Mouse (Mus musculus): Measurements from ENCODE around the gene Ddx18. TPM values are rescaled to one million over a fixed set of nuclear protein-coding genes. Genes with fewer than 3 reads are reported as not detected.

Gene Ddx18
- 10 to 100 TPM; 15.4 to 17.7 TPM for total RNA-seq (2021)
- long read RNA-seq, experiment 1, transcript Ddx18-201 (13 exons, 2,258 nt), result major isoform, 13 of 14 reads
- long read RNA-seq, experiment 1, partial matches to known transcripts, result 0 of 14 reads
- long read RNA-seq, experiment 1, other reads (novel, unspliced or antisense), result 1 of 14 reads
- long read RNA-seq, experiment 2, transcript Ddx18-201 (13 exons, 2,258 nt), result major isoform, 16 of 16 reads
- long read RNA-seq, experiment 2, partial matches to known transcripts, result 0 of 16 reads
- long read RNA-seq, experiment 2, other reads (novel, unspliced or antisense), result 0 of 16 reads

- peak; percentile 97 for DNase-seq
- intact Hi-C loops (cut with DNase I; ENCODE audit: low total_unique reads), result no loop called here
Measured at GRCm38 (mm10) chr1:121567521-121568489, at the start of gene Ddx18. Gene Ddx18, minus strand, starts transcription at chr1:121567989.

GRCm38 (mm10) chr1:121608000-121608399, 40.2 kb upstream of the Ddx18 start:
- intact Hi-C loops (cut with DNase I; ENCODE audit: low total_unique reads), result no loop called here
- no peak for DNase-seq

- peak; percentile 8 for DNase-seq
- intact Hi-C loops (cut with DNase I; ENCODE audit: low total_unique reads), result no loop called here
Measured at GRCm38 (mm10) chr1:121605118-121605517, 37.3 kb upstream of the Ddx18 start.

GRCm38 (mm10) chr1:121601893-121602292, 34.1 kb upstream of the Ddx18 start:
- intact Hi-C loops (cut with DNase I; ENCODE audit: low total_unique reads), result no loop called here
- no peak for DNase-seq

GRCm38 (mm10) chr1:121601084-121601483, 33.3 kb upstream of the Ddx18 start:
- intact Hi-C loops (cut with DNase I; ENCODE audit: low total_unique reads), result no loop called here
- no peak for DNase-seq

DNA sequence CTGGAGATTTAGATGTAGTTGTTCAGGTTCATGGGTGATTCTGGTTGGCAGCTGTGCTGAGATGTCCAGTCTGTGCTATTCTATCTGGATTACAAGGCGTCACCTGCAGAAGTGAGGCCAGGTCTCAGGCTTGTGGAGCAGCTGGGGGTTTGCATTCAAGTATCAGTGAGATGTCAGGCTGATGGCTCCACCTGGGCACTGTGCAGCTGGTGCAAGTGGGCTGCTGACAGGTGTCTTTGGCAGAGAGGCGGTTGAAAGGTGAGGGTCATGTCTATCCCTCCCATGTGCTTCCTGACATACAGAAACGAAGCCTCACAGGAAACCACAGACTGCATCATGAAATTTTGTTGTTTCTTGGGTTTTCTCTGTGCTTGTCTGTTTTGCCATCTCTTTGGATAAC, 30.6 kb upstream of the Ddx18 start:
- no peak for DNase-seq
- intact Hi-C loops (cut with DNase I; ENCODE audit: low total_unique reads), result no loop called here

GRCm38 (mm10) chr1:121596951-121597625, 29.3 kb upstream of the Ddx18 start:
- intact Hi-C loops (cut with DNase I; ENCODE audit: low total_unique reads), result no loop called here
- no peak for DNase-seq

DNA sequence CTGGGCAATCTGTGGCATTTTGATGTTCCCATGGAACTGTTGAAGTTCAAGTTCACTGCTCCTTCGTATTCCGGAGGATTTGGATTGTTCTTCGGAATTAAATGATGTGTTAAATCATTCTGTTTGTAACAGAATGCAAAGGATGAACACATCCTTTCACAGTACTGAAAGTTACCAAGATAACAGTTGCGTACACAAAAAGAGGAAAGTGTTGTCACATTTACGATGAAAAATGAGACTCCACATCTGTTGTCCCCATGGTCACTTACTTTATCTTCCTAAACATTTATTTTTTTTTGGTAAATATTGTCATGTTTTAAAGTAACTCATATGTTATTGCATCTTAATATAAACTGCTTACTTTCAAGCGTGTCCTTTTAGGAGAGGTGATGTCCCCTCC, 17.0 kb upstream of the Ddx18 start:
- no peak for DNase-seq
- intact Hi-C loops (cut with DNase I; ENCODE audit: low total_unique reads), result no loop called here

GRCm38 (mm10) chr1:121581133-121581855, 13.5 kb upstream of the Ddx18 start:
- intact Hi-C loops (cut with DNase I; ENCODE audit: low total_unique reads), result no loop called here

DNA sequence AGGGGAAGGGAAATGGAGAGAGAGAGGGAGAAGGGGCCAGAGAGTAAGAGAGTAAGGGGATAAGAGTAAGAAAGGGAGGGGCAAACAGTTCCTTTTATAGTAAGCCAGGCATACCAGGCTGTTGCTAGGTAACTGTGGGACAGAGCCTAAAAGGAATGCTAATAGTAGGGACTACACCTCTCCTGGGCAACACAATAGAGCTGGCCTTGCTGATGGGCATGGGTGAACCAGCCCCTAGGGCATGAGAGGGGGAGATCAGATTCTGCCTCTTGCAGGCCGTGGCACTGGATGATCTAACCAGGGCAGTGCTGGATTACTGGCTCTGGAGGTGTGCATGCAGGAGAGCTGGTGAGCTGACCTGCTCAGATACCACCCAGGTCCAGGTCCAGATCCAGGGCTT, 9.7 kb upstream of the Ddx18 start:
- intact Hi-C loops (cut with DNase I; ENCODE audit: low total_unique reads), result no loop called here
- no peak for DNase-seq

More at GRCm38 (mm10) chr1:121581133-121581855, 13.5 kb upstream of the Ddx18 start:
- DNase-seq, result no peak

GRCm38 (mm10) chr1:121570522-121570921, 2.7 kb upstream of the Ddx18 start:
- DNase-seq, result no peak
- intact Hi-C loops (cut with DNase I; ENCODE audit: low total_unique reads), result no loop called here

- no peak for DNase-seq
- intact Hi-C loops (cut with DNase I; ENCODE audit: low total_unique reads), result no loop called here
Measured at GRCm38 (mm10) chr1:121557861-121558260, 9.9 kb downstream of the Ddx18 start.

DNA sequence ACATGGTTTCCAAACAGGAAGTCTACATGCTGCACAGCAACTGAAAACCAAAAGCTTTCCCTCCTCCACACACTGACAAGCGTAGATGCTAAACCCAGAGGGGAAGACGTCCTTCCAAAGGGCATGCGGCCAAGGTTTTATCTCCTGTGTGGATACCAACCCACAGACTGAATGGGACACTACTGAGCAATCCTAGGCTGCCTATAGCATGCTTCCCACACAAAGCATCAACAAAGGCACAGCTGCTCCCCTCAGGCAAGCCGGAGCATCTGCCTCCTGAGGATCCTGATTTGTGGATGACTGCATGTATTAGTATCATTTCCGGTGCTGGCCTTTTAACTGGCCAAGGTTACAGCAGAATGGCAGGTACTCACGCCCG, 16.3 kb downstream of the Ddx18 start:
- no peak for DNase-seq
- intact Hi-C loops (cut with DNase I; ENCODE audit: low total_unique reads), result no loop called here

- intact Hi-C loops (cut with DNase I; ENCODE audit: low total_unique reads), result no loop called here
- DNase-seq, result no peak
Measured at GRCm38 (mm10) chr1:121550801-121551456, 16.9 kb downstream of the Ddx18 start.

DNA sequence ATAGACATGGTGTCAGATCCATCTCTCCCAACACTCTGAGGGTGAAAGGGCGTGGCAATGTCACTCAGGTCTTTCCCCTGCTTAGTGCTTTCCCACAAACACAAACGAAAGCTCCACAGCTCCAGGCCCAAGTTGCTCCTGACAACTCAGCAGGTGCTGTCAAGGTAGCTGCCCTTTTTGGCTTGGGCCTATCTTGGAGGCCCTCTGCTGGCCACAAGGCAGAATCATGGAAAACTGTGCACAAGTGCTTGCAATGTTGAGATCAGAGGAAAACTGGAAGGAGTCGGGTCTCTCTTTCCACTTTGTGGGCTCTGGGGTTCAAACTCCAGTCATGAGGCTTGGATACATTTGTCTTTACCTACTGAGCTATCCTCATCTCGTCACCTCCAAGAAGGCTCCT, 18.3 kb downstream of the Ddx18 start:
- intact Hi-C loops (cut with DNase I; ENCODE audit: low total_unique reads), result loop anchor here (10.0 kb wide), 1 partner anchor 105 kb away; no protein-coding TSS in a partner anchor

DNA sequence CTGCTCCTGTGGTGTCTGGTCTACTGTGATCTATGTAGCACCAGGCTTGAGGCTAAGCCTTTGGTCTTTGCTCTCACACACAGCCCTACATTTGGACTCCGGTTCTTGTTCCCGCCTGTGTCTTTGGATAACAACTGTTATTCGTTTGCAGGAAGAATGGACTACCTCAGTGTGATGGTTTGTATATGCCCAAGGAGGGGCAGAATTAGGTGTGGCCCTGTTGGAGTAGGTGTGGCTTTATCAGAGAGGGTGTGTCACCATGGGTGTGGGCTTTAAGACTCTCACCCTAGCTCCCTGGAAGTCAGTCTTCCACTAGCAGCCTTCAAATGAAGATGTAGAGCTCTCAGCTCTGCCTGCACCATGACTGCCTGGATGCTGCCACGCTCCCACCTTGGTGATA, 19.1 kb downstream of the Ddx18 start:
- DNase-seq, result no peak
- intact Hi-C loops (cut with DNase I; ENCODE audit: low total_unique reads), result loop anchor here (10.0 kb wide), 1 partner anchor 104 kb away; no protein-coding TSS in a partner anchor

More for the DNA sequence above, 18.3 kb downstream of the Ddx18 start:
- no peak for DNase-seq

- no peak for DNase-seq
- intact Hi-C loops (cut with DNase I; ENCODE audit: low total_unique reads), result loop anchor here (10.0 kb wide), 1 partner anchor 102 kb away; no protein-coding TSS in a partner anchor
Measured at GRCm38 (mm10) chr1:121546844-121547243, 20.9 kb downstream of the Ddx18 start.

- DNase-seq, result no peak
- intact Hi-C loops (cut with DNase I; ENCODE audit: low total_unique reads), result loop anchor here (10.0 kb wide), 1 partner anchor 96 kb away; no protein-coding TSS in a partner anchor
Measured at GRCm38 (mm10) chr1:121540361-121540760, 27.4 kb downstream of the Ddx18 start.

DNA sequence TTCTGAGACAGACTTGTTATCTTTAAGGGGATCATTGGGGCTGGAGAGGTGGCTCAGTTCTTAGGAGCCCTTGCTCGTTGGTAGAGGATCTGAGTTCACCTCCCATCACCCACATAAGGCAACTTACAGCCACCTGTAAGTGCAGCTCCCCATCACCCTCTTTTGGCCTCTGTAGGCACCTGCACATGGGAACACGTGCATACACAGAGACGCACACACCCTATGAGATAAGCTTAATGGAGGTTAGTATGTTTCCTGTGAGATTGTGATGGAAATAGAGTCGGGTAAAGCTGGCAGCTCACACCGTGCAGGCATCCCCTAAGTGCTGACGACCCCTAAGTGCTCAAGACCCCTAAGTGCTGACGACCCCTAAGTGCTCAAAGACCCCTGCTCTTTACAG, 36.4 kb downstream of the Ddx18 start:
- intact Hi-C loops (cut with DNase I; ENCODE audit: low total_unique reads), result no loop called here

More for the DNA sequence above, 36.4 kb downstream of the Ddx18 start:
- no peak for DNase-seq
